Mouse (Mus musculus) megakaryocyte, adult 5-6 weeks (primary cell): ENCODE results near the gene Shisa3. TPM values are rescaled to one million over a fixed set of nuclear protein-coding genes. Genes with fewer than 3 reads are reported as not detected.

Source experiments
- ATAC-seq: 2 replicates; pipeline ENCODE4 v1.8.0; 2016; ENCODE audit warnings: mild to moderate bottlenecking, inconsistent platforms; ENCODE audit not compliant: poor library complexity, severe bottlenecking
- total RNA-seq, 2 experiments: library from RNA; stranded (forward) in 1 of 2; stranded (reverse) in 1 of 2; fragments of 153-499, 151-499 nt in 1 of 2; fragments of 221-1000, 200-1000 nt in 1 of 2; gene quantifications; 2 replicates each; pipeline versions ENCODE4 v1.2.3 to v1.2.4; 2015 to 2017

The Shisa3 gene
- not detected in 2 replicates for total RNA-seq (2015)
- not detected in 2 replicates for total RNA-seq (2017)

DNA sequence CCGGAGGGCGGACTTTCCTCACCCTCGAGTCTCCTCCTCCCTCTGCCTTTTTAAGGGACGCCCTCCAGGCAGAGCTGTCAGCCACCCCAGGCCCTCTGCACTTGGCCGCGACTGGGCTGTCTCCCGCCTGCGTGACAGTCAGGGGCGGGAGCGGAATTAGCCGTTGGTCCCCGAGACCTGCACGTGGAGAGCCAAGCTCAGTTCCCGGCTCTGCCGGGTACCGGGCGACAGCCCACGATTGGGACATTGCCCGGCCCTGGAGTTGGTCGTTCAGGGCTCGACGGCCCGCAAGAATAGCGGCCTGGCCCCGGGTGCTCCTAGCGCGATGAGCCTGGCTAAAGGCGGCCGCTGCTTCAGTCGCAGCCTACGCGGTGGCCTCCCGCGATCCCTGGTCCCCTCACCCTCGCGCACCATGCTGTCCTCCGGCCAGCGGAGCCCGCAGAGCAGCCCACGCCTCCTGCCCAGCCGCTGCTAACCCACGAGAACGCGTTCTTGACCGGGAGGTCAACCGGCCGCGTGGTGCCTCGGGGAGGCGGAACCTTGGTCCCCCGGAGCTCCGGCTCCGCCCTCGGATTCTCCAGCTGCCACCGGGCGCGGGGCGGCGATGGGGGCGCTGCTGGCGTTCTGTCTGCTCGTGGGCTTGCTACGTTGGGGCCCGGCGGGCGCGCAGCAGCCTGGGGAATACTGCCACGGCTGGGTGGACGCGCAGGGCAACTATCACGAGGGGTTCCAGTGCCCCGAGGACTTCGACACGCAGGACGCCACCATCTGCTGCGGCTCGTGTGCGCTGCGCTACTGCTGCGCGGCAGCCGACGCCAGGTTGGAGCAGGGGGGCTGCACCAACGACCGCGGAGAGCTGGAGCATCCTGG lies at the start of gene Shisa3:
Gene Shisa3, plus strand, starts transcription at position 79 of the 870 bp plus-strand sequence.
- peak; percentile 37; the same call in 1 of the 2 replicates for ATAC-seq

DNA sequence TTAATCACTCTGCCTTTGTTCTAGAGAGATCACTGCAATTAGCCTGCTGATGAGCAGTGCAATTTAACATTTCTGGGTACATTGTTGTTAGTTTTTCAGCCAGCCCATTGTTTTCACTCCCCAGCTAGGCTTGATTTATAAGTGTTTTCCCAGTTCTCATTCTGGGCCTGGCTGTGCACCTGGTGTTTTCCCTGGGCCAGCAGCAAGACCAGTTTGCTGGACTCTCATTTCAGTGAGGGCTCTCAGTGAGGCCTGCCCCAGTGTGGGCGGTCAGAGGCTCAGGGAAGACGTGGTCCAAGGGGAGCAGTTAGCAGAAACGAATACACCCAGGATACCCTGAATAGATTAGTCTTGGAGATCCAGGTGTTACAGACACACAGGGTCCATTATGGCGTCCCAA lies 49.0 kb upstream of the Shisa3 start:
- ATAC-seq: no peak

DNA sequence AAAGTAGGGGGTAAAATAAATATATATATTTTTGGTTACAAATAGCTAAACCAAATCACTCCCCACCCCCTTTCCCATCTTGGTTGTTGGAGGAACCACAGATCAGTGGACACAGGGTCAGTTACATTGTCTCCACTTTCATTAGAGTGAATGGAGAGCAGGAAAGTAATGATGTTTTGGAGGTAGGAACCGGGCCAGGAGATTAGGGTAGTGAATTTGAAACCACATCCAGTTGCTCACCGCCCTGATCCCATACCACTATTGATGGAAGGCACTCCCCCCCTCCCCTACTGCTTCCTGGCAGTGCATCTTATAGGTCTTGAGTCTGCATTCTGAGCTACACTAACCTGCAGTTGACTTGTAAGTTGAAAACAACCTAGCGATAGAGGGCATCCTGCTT lies 48.6 kb upstream of the Shisa3 start:
- no peak for ATAC-seq

DNA sequence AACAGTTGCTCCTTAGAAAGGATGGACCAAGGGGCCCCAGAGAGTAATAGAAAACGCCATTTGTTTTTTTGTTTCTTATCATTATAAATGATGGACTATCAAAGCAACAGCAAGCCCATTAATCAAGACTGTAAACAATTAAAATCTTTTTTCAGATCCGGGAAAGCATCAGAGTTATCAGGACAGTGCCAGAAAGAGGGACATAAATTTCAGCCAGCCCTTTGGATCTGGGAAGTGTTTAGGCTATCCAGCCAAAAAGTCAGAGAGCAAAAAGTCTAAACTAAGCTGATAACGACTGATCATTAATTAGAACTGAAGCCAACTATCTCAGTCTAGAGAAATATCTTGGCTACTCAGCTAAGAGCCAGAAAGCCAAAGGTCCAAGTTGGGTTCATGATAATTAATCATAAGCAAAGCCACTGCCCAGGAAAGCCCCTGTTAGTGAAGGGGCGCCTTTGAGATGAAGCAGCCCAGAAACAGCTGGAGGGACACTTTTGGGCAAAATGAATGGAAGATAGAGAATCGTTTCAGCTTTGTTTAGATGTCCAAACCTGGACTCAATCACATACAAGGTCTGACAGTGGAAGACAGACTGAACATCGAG lies 35.0 kb upstream of the Shisa3 start:
- ATAC-seq: no peak

DNA sequence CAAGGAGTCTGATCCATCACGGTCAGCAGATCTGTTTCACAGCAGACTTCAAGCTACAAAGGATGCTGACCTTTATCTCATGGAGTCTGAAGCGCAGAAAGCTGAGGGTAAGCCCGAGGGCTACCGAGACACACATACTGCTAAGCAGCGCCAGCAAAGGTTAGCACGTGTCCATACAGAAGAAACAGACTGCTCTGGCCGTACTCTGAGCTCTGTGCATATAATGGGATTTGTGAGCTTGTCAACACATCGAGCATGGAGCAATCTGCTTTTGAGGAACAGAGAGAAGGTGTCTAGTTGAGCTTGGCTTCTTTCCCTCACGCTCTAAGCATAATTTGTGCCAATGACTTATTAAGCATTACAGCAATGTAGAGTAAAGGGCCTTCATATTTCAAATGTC lies 33.6 kb upstream of the Shisa3 start:
- ATAC-seq: no peak

DNA sequence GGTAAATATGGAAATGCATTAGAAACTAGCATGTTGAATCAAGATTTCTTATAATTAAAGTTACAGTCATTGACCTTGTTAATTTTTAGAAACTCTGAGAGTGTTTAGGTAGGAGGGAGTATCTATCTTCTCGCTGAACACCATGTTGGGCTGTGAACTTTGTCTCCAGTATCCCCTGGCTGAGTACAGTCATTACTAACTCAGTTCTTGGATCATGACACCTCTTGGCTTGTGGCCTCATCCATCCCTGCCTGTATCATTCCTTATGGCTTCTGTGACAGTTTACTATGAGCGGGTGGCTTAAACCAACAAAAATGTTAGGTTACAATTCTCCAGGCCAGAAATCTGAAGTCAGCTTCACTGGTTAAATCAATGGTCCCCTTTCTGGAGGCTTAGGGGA lies 32.0 kb upstream of the Shisa3 start:
- ATAC-seq: no peak

DNA sequence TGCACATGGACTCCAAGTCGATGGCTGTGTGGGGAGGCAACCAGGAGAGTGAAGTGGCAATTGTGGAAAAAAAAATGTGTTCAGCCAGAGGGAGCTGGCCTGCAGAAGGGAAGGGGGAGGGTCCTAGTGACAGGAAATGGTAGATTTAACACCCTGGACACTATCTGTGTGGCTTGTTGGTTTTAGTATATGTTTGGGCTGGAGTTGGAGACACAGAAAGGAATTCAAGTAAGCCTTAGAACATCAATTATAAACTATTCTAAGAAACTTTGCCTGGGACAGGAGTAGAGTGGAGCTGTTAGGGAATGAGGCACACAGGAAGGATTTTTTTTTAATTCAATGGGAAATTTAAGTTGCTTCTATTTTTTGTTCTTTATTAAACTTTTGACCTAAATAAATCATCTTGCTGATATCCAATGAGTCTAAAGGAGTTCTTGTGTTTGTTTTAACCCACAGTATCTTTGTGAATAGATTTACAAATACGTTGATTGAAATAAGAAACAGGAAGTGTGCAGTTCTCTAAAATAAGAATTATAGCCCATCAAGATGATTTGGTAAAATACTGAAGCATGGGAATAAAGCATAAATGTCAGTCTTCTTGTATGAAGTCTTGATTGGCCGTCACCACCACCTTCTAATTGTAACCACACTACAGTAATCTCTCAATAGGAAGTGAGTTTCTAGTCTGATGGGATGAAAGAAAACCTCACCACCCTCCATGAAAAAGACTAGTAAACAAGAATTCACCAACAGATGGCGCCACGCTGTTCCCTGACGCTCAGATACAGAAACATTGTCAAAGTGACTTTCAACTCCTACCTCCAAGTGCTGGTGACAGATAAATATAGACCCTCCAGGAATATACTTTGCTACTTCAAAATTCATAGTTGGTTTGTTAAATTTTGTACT lies 27.7 kb upstream of the Shisa3 start:
- no peak for ATAC-seq

DNA sequence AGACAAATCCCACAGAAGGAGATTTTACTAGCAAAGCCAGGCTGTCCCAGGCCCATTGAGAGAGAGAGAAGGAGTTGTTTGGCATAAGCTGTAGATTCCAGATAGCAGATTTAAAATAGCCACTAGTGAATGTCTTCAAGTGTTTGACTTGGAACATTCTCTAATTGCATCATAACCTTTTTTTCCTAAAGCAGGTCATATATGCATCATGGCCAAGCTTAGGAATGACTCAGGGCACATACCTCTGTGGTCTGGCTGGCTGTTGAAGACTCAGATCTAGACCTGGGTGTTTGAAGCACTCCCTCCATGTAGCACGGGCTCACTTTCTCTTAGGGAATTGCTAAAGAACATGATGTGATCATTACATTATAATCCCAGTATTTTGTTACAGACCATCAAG lies 12.6 kb upstream of the Shisa3 start:
- no peak for ATAC-seq

DNA sequence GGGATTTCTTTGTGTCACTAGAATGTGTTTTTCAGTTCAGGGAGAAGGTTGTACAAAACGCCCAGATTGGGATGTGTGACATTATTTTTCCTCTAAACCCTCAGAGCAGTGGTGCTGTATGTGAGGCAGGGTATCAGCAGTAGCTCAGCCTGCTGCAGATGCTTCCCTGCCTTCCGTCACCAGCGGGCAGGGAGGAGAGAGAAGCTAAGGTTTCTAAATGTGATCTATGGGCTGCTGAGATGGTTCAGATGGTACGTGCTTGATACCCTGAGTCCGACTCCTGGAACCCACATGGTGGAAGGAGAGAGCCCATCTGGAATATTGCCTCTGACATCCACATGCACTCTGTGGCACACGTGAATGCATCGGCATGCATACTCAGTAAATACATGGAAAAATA lies 12.1 kb upstream of the Shisa3 start:
- no peak for ATAC-seq

DNA sequence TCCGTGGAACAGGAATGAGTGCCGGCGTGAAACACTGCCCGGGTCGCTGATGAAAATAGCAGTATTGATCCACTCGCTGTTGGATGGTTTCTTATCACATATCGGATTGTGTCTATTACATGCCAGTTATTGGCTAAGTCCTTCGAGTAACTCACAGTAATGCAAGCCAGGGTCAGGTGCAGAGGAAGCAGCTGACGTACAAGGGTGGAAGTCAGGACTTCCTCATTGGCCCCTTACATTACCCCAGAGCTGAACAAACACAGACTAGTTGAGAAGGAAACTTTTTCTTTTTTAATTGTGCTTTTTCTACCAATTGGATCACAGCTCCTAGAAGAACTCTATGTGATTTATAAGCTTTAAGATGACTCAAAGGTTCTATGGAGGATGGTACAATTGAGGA lies 7.7 kb upstream of the Shisa3 start:
- peak; percentile 92 for ATAC-seq

DNA sequence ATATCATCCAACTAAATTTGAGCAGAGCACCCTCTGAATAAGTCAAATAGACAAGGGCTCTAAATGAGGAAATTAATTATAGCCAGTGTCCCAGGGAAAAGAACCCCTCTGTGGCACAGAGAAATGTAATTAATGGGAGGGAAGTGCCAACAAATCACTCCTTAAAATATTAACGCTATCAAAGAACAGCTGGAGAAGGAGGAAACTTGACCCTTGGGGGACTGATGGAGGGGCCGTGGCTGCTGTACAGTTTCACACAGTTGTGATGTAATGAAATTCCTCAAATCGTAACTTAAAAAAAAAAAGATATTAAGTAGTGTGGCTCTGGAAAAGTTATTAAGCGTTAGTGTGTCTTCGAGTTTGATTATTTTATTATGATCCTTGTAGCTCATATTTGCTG lies 1.7 kb upstream of the Shisa3 start:
- ATAC-seq: no peak

DNA sequence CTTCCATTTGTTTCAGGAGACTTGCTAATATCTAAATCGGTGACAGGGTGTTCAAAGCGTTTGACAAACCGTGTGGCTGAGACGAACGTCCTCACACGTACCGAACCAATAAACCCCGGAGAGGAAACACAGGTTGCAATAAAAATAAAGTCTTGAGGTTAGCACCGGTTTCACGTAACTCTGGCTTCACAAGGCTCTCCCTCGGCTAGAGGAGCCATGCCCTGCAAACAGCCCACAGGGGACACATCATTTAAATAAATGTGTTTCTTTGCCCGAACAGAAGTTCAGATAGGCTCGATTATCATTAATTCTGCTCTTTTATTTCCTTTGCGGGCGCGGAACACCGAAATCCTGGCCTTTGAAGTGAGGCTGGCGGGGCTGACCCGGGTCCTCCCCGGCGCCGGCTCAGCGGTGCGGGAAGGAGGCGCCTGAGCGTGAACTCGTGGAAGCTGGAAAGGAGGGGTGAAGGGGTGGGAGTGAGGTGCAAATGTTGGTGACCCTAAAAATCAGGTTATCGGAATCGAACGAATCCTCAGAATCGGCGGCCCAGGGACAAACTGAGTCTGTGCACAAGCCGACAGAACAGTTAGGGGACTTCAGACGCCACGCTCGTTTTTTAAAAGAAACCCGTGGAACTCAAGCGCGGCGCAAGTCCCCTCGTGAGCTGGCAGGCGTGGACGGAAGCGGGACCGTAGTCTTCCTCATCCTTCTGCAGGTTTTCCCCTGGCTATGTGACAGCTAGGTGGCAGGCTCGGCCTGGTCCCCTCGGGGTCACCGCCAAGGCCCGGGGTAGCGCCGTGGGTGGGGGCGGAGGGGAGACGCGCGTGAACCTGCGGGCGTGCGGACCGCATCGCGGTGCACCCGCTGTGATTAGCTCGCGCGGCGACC lies 522 bp upstream of the Shisa3 start:
- peak; percentile 28; the same call in 1 of the 2 replicates for ATAC-seq

DNA sequence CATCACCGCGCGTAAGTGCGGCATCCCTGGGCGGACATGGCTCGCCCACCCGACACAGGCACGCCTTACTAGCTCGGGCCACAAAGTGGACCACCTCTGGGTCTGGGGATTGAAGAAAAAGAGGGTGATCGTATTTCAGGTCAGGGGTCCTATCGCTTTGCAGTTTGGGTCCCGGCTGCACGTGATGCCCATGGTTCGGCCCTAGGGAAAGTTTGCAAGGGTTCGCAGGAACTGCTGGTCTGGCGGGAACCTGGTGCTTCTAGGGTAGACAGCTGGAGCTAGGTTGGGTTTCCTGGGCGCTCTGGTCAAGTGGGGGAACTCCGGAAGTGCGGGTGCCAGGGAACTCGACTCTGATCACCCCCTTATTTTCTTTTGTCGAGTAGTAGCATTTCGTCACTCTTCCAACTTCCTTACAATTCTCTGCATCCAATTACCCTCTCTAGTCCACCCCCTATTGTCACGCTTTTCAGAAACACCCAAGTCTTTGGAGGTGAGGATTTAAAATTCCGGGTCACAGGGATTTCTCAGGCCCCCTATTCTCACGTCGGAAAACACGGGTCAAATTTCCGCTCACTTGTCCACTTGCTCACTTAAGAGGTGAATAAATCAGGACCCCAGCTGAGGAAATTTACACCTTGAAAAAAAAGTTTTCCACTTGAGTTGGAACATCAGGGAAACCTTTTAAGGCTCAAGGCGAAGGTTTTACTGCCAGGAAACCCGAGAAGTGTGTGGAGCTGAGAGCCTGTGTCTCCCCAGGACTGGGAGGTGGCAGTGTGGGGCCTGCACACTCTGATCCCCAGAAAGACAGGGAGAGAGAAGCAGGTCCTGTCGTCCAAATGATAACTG lies 1.2 kb downstream of the Shisa3 start:
- no peak for ATAC-seq

DNA sequence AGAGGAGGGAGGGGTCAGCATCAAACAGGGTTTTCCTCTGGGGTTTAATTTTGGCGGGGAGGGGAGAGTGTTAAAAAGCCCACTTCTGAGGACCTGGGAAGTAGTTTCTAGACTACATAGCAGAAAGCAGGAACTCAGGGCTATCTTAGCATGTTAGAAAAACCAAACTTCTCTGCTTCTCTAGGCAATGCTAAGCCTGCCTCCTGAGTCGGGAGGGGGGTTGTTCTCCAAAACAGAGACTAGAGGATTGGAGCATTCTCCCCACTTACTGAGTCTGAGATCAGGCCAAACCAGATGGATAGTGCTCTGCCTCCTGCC lies 1.8 kb downstream of the Shisa3 start:
- no peak for ATAC-seq

DNA sequence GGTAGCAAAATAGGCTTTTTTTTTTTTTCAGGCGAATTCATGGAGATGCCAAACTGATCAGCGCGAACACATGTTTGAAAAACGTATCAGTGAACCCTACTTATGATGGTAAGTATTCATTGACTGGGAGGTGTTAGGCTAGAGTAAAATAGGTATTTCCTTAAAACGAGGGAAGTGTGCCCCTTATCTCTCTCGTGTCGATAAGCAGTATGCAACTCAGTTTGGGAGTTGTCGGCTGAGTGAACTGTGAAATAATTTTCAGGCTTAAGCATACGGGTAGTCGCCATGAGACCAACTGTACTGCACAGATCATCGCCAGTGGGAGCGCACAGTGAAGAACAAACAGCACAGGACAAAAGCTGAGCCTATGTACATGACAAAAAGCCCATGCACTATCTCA lies 13.5 kb downstream of the Shisa3 start:
- ATAC-seq: no peak

DNA sequence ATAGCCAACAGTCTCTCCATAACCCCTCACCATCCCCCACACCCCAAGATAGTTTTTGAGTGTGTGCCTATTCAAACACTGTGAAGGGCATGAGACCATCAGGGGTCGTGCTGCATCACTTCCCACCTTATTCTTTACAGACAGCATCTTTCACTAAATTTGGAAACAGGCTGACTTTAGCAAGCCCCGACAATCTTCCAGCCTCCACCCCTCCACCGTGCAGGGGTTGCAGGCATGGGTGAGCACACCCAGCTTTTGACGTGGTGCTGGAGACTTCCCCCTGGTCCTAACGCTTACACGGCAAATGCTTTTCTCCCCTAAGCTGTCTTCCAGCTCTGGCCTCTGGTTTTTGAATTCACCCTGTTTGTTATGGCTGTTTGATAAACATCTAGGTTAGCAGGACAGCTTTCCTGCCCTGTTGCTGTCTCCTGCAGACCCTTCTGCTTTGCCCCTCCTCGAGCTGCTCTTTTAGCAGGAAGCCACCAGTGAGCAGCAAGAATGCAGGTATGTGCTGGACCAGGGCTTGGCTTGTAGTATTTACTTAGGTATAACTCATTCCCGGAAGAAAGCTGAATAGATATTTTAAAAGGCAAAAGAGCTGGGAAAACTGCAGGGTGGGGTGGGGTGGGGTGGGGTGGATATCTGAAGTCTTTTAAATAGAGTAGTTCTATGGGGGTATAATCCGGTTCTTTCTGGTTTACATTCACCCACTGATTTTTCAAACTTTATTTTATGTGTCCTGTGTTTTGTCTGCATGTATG lies 20.7 kb downstream of the Shisa3 start:
- no peak for ATAC-seq

DNA sequence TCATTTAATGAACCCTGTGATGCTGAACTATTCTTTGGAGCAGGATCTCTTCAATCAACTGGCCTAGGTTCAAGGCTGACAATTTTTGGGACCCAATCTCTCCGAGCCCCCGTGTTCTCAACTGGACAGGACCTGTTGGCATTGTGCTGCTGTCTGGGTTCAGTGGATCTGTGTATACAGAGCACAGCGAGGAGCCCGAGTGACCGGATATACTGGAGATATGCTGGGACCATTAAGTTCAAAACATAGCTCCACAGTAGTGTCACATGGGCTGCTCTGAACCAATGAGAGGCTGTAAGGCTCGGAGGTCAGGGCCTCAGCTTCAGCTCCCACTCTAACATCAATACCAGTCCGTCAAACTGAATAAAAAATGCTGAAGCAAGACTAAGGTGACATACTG lies 21.8 kb downstream of the Shisa3 start:
- ATAC-seq: no peak

DNA sequence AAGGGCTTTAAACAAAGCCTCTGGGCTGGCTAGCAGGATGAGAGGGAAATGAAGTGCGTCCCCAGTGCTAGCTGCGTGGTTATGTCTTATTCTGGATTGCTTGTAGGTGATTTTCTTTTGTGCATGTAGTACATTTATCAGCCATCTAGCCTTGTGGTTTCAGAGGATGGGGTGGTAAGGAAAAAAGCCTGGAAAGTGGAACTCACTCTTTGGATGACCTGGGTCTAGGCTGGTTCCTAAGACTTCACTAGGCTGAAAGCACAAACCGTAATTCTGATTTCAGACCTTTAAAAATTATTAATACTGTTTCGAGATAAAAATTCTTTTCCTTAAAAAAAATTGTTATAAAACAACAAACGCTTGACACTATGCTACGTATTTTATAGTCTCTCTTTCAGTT lies 22.2 kb downstream of the Shisa3 start:
- no peak for ATAC-seq

DNA sequence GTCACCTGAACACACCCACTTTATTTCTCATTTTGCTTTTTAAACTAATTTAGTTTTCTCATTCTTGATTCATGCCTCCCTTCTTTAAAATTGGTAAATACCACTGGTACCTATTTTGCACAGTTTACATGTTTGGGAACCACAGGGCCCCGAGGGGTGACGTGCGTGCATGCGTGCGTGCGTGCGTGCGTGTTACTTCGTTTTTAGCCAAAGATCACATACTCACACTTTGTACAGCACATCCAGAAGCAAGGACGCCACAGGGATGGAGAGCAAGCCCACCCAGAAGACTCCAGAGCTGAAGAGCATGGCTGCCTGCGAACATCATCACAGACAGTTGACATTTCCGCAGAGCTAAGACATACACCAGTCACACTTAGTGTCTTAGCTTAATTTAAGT lies 23.6 kb downstream of the Shisa3 start:
- no peak for ATAC-seq
